Mouse (Mus musculus): ENCODE measurements around the gene Dtl. TPM values are rescaled to one million over a fixed set of nuclear protein-coding genes. Genes with fewer than 3 reads are reported as not detected.
A peak's percentile ranks its signal among the peaks of the same experiment; 100 is the strongest.

Gene Dtl
- polyA plus RNA-seq, 1 experiment from 2014 or later = 11.8 TPM

DNA sequence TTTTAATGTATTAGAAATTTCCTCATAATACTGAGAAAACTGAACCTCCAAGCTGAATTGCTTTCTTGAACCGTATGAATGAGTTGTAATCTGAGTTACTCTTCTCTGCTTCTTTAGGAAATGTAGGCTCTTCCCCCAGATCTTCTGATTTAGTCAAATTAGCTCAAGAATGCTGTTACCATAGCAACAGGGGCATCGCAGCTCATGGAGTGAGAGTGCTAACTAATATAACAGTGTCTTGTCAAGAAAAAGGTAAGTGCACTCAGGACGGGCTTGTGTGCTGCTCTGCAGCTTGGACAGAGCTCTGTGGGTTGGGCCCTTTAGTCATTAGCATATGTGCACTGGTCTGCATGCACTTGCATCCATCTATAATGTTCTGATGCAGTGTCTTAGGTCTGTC is 29.3 kb upstream of the Dtl start:
- Histone ChIP-seq H3K4me1 (ENCODE audit: insufficient read depth) (no peaks in the 10 kb centered on the region), H3K9ac (replicated peaks) (no peak overlapping the region), H3K4me3 (ENCODE audit: low read depth, low read length) (no peak overlapping the region), H3K27ac (ENCODE audit: low read depth) (no peak overlapping the region), H3K4me2 (ENCODE audit: low read depth, low read length) (no peak overlapping the region), H3K9me3 (ENCODE audit: low read length) (no peaks in the 10 kb centered on the region), H3K27me3 (ENCODE audit: insufficient read depth, low read length) (no peaks in the 10 kb centered on the region), H3K36me3 (replicated peaks; ENCODE audit: insufficient read depth, low read length) (peaks cover 55% of the 10 kb centered on the region)
- DNase-seq (no peak), ATAC-seq (no peak)
- TF ChIP-seq CTCF (IDR thresholded peaks at IDR 0.05; ENCODE audit: low read depth) = no peak
- no peak for TF ChIP-seq EP300 (IDR thresholded peaks at IDR 0.05; ENCODE audit: low read depth)
- 85% methylated on average over 3 of the region's 3 CpGs for WGBS (ENCODE audit: insufficient replicate concordance)

DNA sequence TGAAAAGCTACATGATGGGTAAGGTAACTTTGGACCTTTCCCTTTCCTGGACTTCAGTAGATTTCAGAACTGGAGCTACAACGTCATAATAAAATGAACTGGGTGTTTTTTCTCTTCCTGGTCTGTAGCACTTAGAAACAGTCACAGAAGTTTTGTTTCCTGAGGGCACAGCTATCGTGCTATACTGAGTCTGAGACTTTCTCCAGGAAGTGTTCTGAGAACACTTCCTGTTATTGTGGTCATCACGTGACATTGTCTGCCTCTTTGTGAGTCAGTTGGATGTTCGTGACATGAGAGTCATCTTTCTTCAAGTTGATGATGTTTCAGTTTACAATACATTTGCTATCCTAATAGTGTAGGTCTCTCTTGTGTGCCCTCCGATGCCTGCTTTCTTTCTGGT is 23.9 kb upstream of the Dtl start:
- no peaks in the 10 kb centered on the region for H3K9me3 ChIP-seq (ENCODE audit: low read length)
- H3K27ac ChIP-seq (ENCODE audit: low read depth) = peak overlapping the region; percentile 55; the same call in 1 of the 2 replicates
- ATAC-seq (peak; percentile 54; the same call in 1 of the 2 replicates), DNase-seq (no peak)
- no peak overlapping the region for H3K4me3 ChIP-seq (ENCODE audit: low read depth, low read length)
- no peaks in the 10 kb centered on the region for H3K27me3 ChIP-seq (ENCODE audit: insufficient read depth, low read length)
- 55% methylated on average over 5 of the region's 5 CpGs for WGBS (ENCODE audit: insufficient replicate concordance)
- peaks cover 57% of the 10 kb centered on the region for H3K36me3 ChIP-seq (replicated peaks; ENCODE audit: insufficient read depth, low read length)
- no peak overlapping the region for H3K4me2 ChIP-seq (ENCODE audit: low read depth, low read length)
- H3K4me1 ChIP-seq (ENCODE audit: insufficient read depth) = no peaks in the 10 kb centered on the region; the same call in 1 of the 2 replicates
- TF ChIP-seq EP300 (IDR thresholded peaks at IDR 0.05; ENCODE audit: low read depth) = 0 out of 2 replicates have a peak, but pooled peaks have one; percentile 2
- no peak for TF ChIP-seq CTCF (IDR thresholded peaks at IDR 0.05; ENCODE audit: low read depth)
- no peak overlapping the region for H3K9ac ChIP-seq (replicated peaks)

DNA sequence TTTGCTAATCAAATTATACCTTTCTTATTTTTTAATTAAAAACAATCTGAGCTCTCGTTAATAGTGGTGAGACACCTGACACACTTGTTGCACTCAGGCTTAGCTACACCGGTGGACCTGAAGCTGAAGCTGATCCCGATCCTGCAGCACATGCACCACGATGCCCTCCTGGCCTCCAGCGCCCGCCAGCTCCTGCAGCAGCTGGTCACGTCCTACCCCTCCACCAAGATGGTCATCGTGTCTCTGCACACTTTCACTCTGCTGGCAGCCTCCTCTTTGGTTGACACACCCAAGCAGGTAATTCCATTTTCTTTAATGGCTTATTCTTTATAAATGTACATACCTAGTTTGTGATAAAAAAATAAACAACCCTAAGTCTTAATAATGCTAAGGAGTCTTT is 20.7 kb upstream of the Dtl start:
- no peak overlapping the region for H3K4me2 ChIP-seq (ENCODE audit: low read depth, low read length)
- 88% methylated on average over 8 of the region's 8 CpGs for WGBS (ENCODE audit: insufficient replicate concordance)
- DNase-seq = no peak
- H3K9ac ChIP-seq (replicated peaks) = no peak overlapping the region
- H3K36me3 ChIP-seq (replicated peaks; ENCODE audit: insufficient read depth, low read length) = peaks cover 53% of the 10 kb centered on the region
- no peak overlapping the region for H3K27ac ChIP-seq (ENCODE audit: low read depth)
- no peak for ATAC-seq
- peaks cover 2% of the 10 kb centered on the region; the same call in 1 of the 2 replicates for H3K4me1 ChIP-seq (ENCODE audit: insufficient read depth)
- H3K27me3 ChIP-seq (ENCODE audit: insufficient read depth, low read length) = no peaks in the 10 kb centered on the region
- no peak overlapping the region for H3K4me3 ChIP-seq (ENCODE audit: low read depth, low read length)
- H3K9me3 ChIP-seq (ENCODE audit: low read length) = no peaks in the 10 kb centered on the region
- no peak for TF ChIP-seq EP300 (IDR thresholded peaks at IDR 0.05; ENCODE audit: low read depth)
- TF ChIP-seq CTCF (IDR thresholded peaks at IDR 0.05; ENCODE audit: low read depth) = no peak

DNA sequence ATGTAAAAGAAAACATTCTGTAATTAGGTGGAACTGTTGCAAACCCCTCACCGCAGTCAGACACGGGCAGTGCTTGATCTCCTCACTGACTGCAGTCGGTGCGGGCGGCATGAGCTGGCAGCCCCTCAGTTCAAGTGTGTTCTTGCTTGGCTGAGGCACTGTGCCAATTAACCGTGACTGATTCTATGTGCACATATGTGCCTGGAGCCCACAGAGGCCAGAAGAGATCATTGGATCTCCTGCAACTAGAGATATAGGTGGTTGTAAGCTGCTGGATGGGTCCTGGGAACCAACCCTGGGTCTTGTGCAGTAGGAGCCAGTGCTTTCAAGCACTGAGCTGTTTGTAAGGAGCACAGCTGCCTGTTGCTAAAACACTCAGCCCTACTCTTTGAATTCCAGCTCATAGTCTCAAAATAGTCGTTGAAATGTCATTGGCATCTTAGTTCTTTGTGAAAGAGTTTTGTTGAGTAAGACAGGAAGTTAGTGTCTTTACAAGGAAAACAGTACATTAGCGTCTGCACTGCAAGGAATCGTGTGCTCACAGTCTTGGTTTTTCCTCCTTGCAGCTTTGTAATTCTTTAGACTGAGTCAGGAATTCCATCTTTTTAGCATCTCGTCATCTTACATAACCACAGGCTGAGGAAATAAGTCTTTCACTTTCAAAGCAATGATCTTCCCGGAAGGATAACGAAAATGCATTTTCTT is 16.8 kb upstream of the Dtl start:
- Histone ChIP-seq H3K4me2 (ENCODE audit: low read depth, low read length) (peak overlapping the region; percentile 40; the same call in 1 of the 2 replicates), H3K4me3 (ENCODE audit: low read depth, low read length) (no peak overlapping the region), H3K27me3 (ENCODE audit: insufficient read depth, low read length) (no peaks in the 10 kb centered on the region), H3K36me3 (replicated peaks; ENCODE audit: insufficient read depth, low read length) (peaks cover 57% of the 10 kb centered on the region), H3K27ac (ENCODE audit: low read depth) (0 out of 2 replicates have a peak overlapping the region, but pooled peaks have one; percentile 30), H3K4me1 (ENCODE audit: insufficient read depth) (peaks cover 2% of the 10 kb centered on the region), H3K9ac (replicated peaks) (no peak overlapping the region), H3K9me3 (ENCODE audit: low read length) (no peaks in the 10 kb centered on the region)
- ATAC-seq (no peak), DNase-seq (no peak)
- TF ChIP-seq CTCF (IDR thresholded peaks at IDR 0.05; ENCODE audit: low read depth) = no peak
- no peak for TF ChIP-seq EP300 (IDR thresholded peaks at IDR 0.05; ENCODE audit: low read depth)
- 75% methylated on average over 12 of the region's 12 CpGs for WGBS (ENCODE audit: insufficient replicate concordance)

DNA sequence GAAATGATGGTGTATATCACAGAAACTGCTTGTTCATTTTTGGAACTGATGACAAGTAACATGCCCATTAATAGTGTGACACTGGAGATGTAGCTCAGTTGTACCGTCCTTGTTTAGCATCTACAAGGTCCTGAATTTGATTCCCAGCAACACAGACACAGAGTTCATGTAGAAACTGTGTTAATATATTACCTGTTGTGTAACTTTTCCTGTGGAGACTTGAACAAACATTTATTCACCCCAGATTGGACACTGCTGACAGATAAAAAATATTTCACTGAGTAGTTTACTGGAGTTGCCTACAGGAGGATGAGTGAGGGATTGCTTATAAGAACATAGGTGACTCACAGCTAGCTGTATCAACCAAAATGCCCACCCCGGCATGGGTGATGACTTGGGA is 13.4 kb upstream of the Dtl start:
- Histone ChIP-seq H3K9ac (replicated peaks) (no peak overlapping the region), H3K4me2 (ENCODE audit: low read depth, low read length) (no peak overlapping the region), H3K27me3 (ENCODE audit: insufficient read depth, low read length) (no peaks in the 10 kb centered on the region), H3K4me3 (ENCODE audit: low read depth, low read length) (no peak overlapping the region), H3K4me1 (ENCODE audit: insufficient read depth) (peaks cover 2% of the 10 kb centered on the region), H3K9me3 (ENCODE audit: low read length) (no peaks in the 10 kb centered on the region), H3K27ac (ENCODE audit: low read depth) (no peak overlapping the region), H3K36me3 (replicated peaks; ENCODE audit: insufficient read depth, low read length) (peaks cover 55% of the 10 kb centered on the region)
- DNase-seq (no peak), ATAC-seq (peak; percentile 63)
- WGBS (ENCODE audit: insufficient replicate concordance) = 94% methylated on average over 2 of the region's 2 CpGs
- TF ChIP-seq EP300 (IDR thresholded peaks at IDR 0.05; ENCODE audit: low read depth) = no peak
- no peak for TF ChIP-seq CTCF (IDR thresholded peaks at IDR 0.05; ENCODE audit: low read depth)

DNA sequence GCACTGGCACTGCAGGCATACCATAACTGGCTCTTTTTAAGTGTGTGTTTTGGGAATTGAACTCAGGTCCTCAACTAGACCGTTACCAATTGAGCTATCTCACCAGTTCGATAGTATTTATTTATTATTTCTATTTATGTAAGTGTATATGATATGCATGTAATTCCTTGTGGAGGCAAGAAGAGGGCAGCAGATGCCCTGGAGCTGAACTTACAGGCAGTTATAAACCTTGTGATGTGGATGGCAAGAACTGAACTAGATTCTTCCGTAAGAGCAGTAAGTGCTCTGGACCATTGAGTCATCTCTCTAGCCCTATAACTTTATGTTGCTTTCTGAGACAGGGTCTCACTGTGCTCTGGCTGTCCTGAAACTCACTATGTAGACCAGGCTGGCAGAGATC is 11.7 kb upstream of the Dtl start:
- WGBS (ENCODE audit: insufficient replicate concordance) = 90% methylated on average over 3 of the region's 3 CpGs
- ATAC-seq = no peak

More for the DNA sequence above, 11.7 kb upstream of the Dtl start:
- DNase-seq = no peak
- Histone ChIP-seq H3K27me3 (ENCODE audit: insufficient read depth, low read length) (no peaks in the 10 kb centered on the region), H3K36me3 (replicated peaks; ENCODE audit: insufficient read depth, low read length) (peaks cover 66% of the 10 kb centered on the region), H3K9me3 (ENCODE audit: low read length) (no peaks in the 10 kb centered on the region), H3K9ac (replicated peaks) (no peak overlapping the region), H3K4me2 (ENCODE audit: low read depth, low read length) (no peak overlapping the region), H3K4me3 (ENCODE audit: low read depth, low read length) (no peak overlapping the region), H3K4me1 (ENCODE audit: insufficient read depth) (peaks cover 2% of the 10 kb centered on the region; the same call in 1 of the 2 replicates), H3K27ac (ENCODE audit: low read depth) (no peak overlapping the region)
- TF ChIP-seq CTCF (IDR thresholded peaks at IDR 0.05; ENCODE audit: low read depth) (peak; percentile 36; the same call in 1 of the 2 replicates), EP300 (IDR thresholded peaks at IDR 0.05; ENCODE audit: low read depth) (no peak)

Data from liver, postnatal 0 days (tissue).